Mouse (Mus musculus): ENCODE data around the gene 4933414I15Rik.

DNA sequence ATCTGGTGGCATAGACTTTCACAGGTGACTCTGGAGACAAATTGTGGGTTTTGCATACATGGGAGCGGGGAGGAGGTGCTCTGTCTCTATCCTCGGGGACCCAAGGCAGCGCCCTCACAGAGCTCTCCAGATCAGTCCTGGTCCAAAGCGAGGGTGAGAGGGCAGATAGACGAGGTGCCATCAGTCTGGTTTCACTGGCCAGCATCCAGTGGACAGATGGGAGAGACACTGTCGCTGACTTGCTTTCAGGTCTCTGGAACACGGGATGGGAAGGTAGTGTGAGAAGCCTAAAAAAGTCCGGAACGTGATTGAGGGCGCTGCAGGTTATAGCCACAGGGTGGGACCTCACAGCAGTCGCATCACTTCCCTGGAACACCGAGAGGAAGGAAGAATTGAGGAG lies 1.2 kb downstream of the 4933414I15Rik start:
- TF ChIP-seq POLR2A (IDR thresholded peaks at IDR 0.05; ENCODE audit: low read depth, low read length) (no peak), CTCF (conservative IDR thresholded peaks at IDR 0.05; ENCODE audit: insufficient read depth, insufficient read length, low read depth, low read length) (no peak)
